Mouse (Mus musculus) limb, embryonic 10.5 days (tissue): Measurements from ENCODE around the gene Obscn. TPM values are rescaled to one million over a fixed set of nuclear protein-coding genes. Genes with fewer than 3 reads are reported as not detected.

Source experiments
- DNase-seq: peaks from one replicate; pipeline ENCODE4 v3.0.0-alpha.2; 2017; ENCODE audit warnings: low spot score
- H3K27ac ChIP-seq: fragments of 300-500 bp; sonication (generic); 2 replicates; pipeline ENCODE4 v1.5.1; 2016; ENCODE audit warnings: mild to moderate bottlenecking
- H3K27me3 ChIP-seq: fragments of 300-500 bp; sonication (generic); 2 replicates; pipeline ENCODE4 v1.6.1; 2016; ENCODE audit warnings: low read depth, mild to moderate bottlenecking; ENCODE audit not compliant: poor library complexity, severe bottlenecking
- H3K36me3 ChIP-seq: fragments of 300-500 bp; sonication (generic); 2 replicates; pipeline ENCODE4 v1.6.1; 2016; ENCODE audit warnings: mild to moderate bottlenecking, moderate library complexity
- H3K4me1 ChIP-seq: fragments of 300-500 bp; sonication (generic); 2 replicates; pipeline ENCODE4 v1.6.1; 2016
- H3K4me3 ChIP-seq: fragments of 300-500 bp; sonication (generic); 2 replicates; pipeline ENCODE4 v1.5.1; 2016; ENCODE audit warnings: mild to moderate bottlenecking, moderate library complexity
- H3K9me3 ChIP-seq: fragments of 300-500 bp; sonication (generic); replicated peaks from 2 replicates; pipeline ENCODE4 v1.6.1; 2016; ENCODE audit warnings: mild to moderate bottlenecking
- WGBS: fragments of 180-500 bp; shearing (Covaris S2); methylation state at CpG from one replicate; pipeline ENCODE4 v1.1.7; 2016; 5-methylcytosine and 5-hydroxymethylcytosine counted together
- polyA plus RNA-seq: library from polyadenylated mRNA; unstranded; fragments of >200 nt; fragmentation: Nextera tagmentation; extraction: Ambion mirVana; gene quantifications from 2 replicates; pipeline ENCODE4 v1.2.1, GENCODE M21; 2016

Obscn gene
- polyA plus RNA-seq, 1 experiment from 2014 or later = 0.13 TPM

DNA sequence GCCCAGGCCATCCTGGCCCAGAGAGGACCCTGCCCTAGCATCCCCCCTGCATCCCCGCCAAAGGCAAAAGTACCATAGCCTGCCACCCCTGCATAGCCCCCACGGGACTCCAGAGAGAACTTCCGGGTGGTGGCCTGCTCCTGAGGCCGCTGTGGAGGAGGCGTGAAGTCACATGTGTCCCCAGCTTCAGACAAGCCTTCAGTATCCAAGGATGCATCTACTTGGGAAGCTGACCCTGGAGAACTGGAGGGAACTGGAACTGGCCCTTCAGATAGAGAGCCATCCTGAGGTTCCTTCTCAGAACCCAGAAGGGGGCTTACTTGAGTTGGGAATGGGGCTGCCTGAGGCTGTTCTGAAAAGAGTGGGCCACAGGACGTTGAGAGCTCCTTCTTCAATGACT lies 136.4 kb downstream of the Obscn start:
- Histone ChIP-seq H3K36me3 (no peaks in the 10 kb centered on the region), H3K27ac (no peak overlapping the region), H3K4me3 (no peak overlapping the region), H3K27me3 (peaks cover 23% of the 10 kb centered on the region), H3K4me1 (peaks cover 6% of the 10 kb centered on the region), H3K9me3 (no peaks in the 10 kb centered on the region)
- 84% methylated on average over 6 of the region's 6 CpGs for WGBS
- no peak for DNase-seq

DNA sequence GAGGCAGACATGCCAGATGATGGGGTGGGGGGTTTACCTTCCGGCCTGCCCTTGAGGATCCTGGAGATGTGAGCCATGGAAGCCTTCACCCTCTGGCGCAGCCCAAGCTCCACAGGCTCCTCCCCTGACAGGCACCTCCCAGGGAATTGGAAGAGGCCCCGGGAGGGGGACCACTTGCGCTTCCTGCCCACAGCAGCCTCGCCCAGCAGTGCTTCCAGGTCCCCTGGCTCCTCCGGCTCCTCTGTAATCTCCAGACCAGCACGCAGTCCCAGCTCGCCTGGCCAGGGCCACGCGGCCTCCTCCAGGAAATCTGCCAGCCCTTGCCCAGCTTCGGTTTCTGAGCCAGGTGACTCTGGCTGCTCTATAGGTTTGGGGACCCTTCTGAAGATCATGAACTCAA lies 137.0 kb downstream of the Obscn start:
- Histone ChIP-seq H3K36me3 (no peaks in the 10 kb centered on the region), H3K9me3 (no peaks in the 10 kb centered on the region), H3K27ac (peak overlapping the region; percentile 30; the same call in 1 of the 2 replicates), H3K27me3 (peaks cover 30% of the 10 kb centered on the region), H3K4me1 (peaks cover 12% of the 10 kb centered on the region), H3K4me3 (no peak overlapping the region)
- DNase-seq = no peak
- 52% methylated on average over 11 of the region's 11 CpGs for WGBS

DNA sequence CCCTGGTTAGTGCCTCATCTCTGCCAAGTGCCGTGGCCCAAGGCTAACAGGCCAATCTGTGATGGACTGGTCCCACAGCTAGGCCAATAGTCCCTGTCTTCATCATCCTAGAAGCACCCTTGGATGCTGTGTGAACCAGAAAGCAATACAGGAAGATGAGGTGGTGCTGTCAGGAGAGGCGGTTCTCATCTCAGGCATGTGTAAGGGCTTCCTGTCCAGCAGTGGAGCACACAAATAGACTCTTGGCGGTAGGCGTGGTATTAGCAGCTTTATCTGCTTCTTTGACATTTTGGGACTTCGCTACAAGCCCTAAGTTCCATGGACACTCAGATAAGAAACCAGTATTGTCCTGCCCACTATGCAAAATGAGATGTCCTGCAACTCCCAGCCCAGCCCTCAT lies 138.7 kb downstream of the Obscn start:
- no peak overlapping the region for H3K27ac ChIP-seq
- WGBS = 85% methylated on average over 5 of the region's 5 CpGs
- H3K4me3 ChIP-seq = no peak overlapping the region
- no peaks in the 10 kb centered on the region for H3K9me3 ChIP-seq
- no peak for DNase-seq
- peaks cover 13% of the 10 kb centered on the region for H3K4me1 ChIP-seq
- peaks cover 43% of the 10 kb centered on the region for H3K27me3 ChIP-seq
- H3K36me3 ChIP-seq = no peaks in the 10 kb centered on the region

DNA sequence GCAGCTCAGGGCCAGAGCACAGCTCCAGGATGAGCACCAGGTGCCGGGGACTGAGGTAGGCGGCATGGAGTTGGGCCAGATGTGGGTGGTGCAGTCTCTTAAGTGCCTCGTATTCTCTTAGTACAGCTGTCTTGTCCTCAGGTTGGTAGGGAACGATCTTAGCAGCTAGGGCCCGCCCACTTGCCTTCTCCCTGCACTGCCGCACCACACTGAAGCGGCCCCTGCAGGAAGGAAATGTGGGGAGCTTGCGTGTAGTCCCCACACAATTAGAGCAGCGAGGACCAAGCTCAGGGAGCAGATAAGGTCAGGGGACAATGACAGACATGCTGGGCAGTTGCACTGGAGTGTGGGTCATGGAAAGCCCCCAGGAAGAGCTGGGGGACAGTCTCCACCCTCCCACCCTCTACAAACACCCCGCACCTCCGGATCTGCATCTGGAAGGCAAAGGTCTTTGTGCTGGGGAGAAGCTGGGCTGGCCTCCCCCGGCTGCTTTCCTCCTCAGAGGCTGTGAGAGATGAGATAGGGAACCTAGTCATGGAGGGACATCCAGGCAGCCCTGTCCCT lies 140.3 kb downstream of the Obscn start:
- Histone ChIP-seq H3K27ac (no peak overlapping the region), H3K4me1 (peaks cover 13% of the 10 kb centered on the region), H3K36me3 (peaks cover 2% of the 10 kb centered on the region), H3K4me3 (no peak overlapping the region), H3K27me3 (peaks cover 43% of the 10 kb centered on the region), H3K9me3 (no peaks in the 10 kb centered on the region)
- no peak for DNase-seq
- 60% methylated on average over 12 of the region's 12 CpGs for WGBS

DNA sequence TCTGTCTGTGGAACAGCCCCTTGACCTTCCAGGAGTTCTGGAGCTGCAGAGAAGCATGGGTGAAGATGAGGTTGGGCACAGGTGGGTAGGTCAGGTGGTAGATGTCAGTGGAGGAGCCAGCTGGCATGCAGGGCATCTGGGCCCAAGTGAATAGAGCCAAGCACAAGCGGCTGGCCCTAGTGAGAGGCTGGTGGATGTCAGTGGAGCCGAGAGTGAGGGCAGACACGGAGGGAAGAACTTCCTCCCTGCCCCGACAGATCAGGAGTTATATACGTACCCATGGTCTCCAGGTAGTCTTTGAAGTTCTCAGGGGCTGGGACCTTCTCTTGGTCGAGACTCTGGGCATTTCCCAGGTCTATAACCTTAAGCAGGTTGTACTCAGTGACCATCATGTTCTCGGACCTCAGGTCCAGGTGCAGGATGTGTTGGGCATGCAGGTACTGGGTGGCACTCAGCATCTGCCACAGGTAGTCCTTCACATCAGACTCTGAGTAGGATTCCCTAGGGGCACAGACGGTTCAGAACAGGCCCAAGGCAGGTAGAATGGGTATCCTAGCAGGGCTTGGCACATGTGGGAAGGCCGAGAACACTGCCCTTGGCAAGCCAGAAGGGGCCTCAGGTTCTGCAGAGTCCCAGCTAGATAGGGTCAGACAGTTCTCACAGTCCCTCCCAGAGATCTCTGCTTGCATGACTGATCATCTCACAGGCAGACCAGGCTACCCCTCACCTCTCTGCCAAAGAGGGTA lies 141.0 kb downstream of the Obscn start:
- no peak overlapping the region for H3K4me3 ChIP-seq
- no peaks in the 10 kb centered on the region for H3K9me3 ChIP-seq
- no peak overlapping the region for H3K27ac ChIP-seq
- H3K27me3 ChIP-seq = peaks cover 43% of the 10 kb centered on the region
- peaks cover 13% of the 10 kb centered on the region for H3K4me1 ChIP-seq
- WGBS = 75% methylated on average over 9 of the region's 9 CpGs
- H3K36me3 ChIP-seq = peaks cover 9% of the 10 kb centered on the region
- DNase-seq = no peak

DNA sequence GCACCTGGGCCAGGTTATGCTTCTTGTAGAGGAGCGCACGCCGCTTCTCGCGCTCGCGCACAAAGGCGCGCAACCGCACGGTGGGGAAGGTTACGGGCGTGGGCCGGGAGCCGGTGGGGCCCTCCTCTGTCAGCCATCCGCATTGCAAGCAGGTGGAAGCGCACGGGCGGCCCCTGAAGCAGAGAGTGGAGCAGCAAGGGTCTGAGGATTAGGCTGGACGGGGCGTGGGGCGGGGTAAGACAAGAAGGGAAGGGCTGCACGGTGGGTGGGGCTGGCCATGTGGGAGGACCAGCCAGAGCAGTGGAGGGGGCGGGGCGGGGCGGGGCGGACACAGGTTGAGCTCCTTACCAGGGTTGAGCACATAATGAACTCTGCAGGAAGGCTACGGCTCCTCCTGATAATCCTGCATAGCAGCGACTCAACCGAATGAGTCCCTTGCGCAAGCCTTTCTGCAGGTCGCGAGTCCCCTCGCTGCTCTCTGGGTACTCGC lies 141.8 kb downstream of the Obscn start:
- Histone ChIP-seq H3K36me3 (peaks cover 17% of the 10 kb centered on the region), H3K27me3 (peaks cover 43% of the 10 kb centered on the region), H3K4me3 (peak overlapping the region; percentile 47), H3K27ac (0 out of 2 replicates have a peak overlapping the region, but pooled peaks have one; percentile 15), H3K4me1 (peaks cover 13% of the 10 kb centered on the region), H3K9me3 (no peaks in the 10 kb centered on the region)
- 4% methylated on average over 35 of the region's 35 CpGs for WGBS
- DNase-seq = peak; percentile 77

DNA sequence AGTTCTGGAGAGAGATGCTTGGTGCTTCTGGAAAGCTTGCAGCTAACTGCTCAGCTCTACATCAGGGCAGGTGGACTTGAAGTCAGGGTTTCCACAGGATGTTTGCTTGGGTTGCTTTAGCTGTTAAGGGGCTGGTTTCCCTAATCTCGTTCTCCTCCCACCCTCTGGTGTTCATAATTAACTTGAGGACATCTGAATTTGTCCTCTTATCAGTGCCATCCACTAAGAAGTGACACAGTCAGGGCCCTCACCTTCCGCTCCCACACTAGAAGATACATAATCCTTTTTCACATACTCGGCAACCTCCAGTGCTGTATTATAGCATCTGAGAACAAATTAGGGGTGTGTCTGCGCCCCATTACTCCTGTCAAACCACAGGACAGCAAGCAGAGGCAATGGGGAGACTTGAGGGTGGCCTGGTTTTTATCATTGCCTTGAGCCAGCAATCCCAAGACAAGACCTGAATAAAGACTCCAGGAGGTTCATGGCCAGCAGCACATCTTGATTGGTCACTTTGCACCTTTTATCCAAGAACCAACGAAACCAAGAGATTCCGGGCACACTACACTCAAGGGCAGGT lies 143.0 kb downstream of the Obscn start:
- H3K9me3 ChIP-seq = no peaks in the 10 kb centered on the region
- no peak for DNase-seq
- H3K36me3 ChIP-seq = peaks cover 29% of the 10 kb centered on the region
- WGBS = 81% methylated on average over 6 of the region's 6 CpGs
- H3K27me3 ChIP-seq = peaks cover 43% of the 10 kb centered on the region
- peaks cover 8% of the 10 kb centered on the region for H3K4me1 ChIP-seq
- H3K4me3 ChIP-seq = no peak overlapping the region
- H3K27ac ChIP-seq = no peak overlapping the region

DNA sequence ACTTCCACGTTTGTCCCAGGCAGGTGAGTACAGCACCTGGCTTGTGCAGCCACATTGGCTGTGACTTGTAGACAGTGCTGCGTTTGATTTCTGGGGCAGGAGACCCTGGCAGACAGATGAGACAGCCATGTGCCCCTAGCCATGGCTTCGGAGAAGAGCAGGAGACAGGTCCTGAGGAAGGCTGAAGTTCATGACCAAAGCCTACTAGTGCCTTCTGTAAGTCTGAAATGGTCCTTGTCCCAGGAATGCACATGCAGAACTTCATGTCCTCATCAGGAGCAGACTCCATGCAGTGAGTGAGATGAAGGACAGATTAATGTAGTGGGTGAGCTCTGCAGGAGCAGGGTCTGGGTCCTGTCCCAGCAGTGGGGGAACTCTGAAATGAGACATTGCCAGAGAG lies 144.3 kb downstream of the Obscn start:
- 82% methylated on average over 3 of the region's 3 CpGs for WGBS
- Histone ChIP-seq H3K27ac (no peak overlapping the region), H3K27me3 (peaks cover 39% of the 10 kb centered on the region), H3K4me3 (no peak overlapping the region), H3K9me3 (no peaks in the 10 kb centered on the region), H3K4me1 (peaks cover 8% of the 10 kb centered on the region), H3K36me3 (peaks cover 42% of the 10 kb centered on the region)
- no peak for DNase-seq

DNA sequence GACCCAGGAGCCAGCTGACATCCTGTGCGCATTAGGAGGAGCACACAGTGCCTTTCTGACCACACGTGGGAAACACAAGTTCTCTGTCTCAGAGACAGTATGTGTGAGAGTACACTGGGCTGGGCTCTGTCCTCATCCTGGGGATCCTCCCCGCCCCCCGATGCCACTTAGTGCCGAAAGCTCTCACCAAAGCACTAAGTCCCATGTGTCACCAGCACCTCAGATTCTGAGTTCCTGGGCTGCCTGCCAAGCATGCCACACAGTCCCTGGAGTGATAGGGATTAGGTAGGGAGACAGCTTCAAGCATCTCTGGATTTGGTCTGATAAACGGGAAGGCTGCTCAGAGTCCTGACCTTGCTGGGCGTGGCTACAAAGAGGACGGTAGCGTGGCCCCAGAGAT lies 145.4 kb downstream of the Obscn start:
- DNase-seq = no peak
- Histone ChIP-seq H3K27me3 (peaks cover 30% of the 10 kb centered on the region), H3K4me3 (no peak overlapping the region), H3K36me3 (peaks cover 53% of the 10 kb centered on the region), H3K27ac (no peak overlapping the region), H3K9me3 (no peaks in the 10 kb centered on the region), H3K4me1 (peaks cover 8% of the 10 kb centered on the region)
- WGBS = 88% methylated on average over 9 of the region's 9 CpGs

DNA sequence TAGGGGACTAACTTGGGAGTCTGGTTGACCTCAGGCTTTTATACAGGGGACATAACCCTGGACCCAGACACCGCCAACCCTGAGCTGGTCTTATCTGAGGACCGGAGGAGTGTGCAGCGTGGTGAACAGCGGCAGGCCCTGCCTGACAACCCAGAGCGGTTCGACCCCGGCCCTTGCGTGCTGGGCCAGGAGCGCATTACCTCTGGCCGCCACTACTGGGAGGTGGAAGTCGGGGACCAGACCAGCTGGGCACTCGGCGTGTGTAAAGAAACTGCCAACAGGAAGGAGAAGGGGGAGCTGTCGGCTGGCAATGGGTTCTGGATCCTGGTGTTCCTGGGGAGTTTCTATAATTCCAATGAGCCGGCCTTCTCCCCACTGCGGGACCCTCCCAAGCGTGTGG lies 146.1 kb downstream of the Obscn start:
- Histone ChIP-seq H3K36me3 (peaks cover 60% of the 10 kb centered on the region), H3K4me1 (peaks cover 8% of the 10 kb centered on the region), H3K27ac (no peak overlapping the region), H3K9me3 (no peaks in the 10 kb centered on the region), H3K27me3 (peaks cover 23% of the 10 kb centered on the region), H3K4me3 (no peak overlapping the region)
- DNase-seq = no peak
- WGBS = 86% methylated on average over 17 of the region's 17 CpGs

DNA sequence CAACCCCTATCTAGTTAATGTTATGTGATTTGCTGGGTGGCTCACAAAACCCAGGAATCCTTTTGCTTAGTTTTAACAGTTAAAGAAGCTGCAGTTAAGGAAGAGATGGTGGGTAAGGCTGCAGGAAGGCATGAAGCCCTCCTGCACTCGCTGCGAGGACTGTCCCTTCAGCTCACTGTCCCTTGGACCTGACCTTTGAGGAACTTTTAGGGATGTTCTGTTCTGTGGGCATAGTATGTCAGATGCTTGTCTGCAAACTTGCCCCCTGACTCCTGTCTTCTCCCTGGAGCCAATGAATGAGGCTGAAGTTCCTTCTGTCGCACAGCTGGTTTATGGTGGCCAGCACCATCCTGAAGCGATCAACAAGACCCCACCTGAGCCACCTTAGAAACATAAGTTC lies 147.0 kb downstream of the Obscn start:
- Histone ChIP-seq H3K27ac (no peak overlapping the region), H3K36me3 (peaks cover 69% of the 10 kb centered on the region)

DNA sequence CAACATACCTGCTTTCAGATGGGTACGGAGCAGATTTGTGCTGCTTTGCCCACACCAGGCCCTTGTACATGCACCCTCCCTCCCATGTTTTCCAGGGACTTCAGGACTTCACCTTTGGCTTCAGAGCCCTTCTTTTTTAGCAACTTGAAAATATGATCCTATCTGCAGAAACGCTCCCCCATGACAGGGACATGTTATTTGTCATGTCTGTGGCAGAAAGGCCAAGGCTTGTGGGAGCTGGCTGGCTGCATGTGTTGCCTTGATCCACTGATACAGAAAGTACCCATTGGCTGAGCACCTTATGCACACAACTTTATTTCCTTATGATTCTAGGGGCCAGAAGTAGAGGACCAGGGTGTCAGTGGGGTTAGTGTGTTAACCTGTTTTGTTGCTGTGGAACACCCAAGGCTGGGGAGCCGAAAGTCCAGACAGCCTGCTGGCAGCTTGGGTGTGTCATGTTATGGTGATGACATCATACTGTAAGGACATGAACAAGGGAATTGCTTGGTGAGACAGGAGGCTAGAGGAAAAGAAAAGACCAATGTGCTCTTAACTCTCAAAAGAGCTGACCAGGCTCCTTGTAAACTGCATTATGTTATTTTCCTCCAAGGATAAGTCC lies 150.8 kb downstream of the Obscn start:
- WGBS = 92% methylated on average over 3 of the region's 3 CpGs

More for the DNA sequence above, 147.0 kb downstream of the Obscn start:
- peaks cover 14% of the 10 kb centered on the region for H3K27me3 ChIP-seq
- H3K9me3 ChIP-seq = no peaks in the 10 kb centered on the region
- no peak overlapping the region for H3K4me3 ChIP-seq
- WGBS = 96% methylated on average over 4 of the region's 4 CpGs
- H3K4me1 ChIP-seq = peaks cover 2% of the 10 kb centered on the region
- DNase-seq = no peak

DNA sequence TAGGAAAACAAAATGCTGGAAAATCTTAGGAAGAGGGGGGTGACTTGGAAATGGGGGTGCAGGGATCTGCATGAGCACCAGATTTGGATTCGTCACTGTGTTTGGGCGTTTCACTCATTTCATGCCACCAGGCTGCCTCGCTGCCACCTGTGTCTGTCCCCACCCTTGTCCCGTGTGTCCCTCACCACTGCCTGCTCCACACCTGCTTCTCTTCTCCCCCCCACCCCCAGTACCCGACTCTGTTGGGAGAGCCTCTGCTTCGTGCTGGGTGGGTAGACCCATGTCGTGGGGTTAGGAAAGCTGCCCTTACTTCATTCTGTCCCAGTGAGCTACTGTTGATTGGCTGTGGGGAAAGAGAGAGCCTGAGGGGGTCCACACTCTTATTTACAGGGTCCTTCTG lies 151.5 kb downstream of the Obscn start:
- no peak overlapping the region for H3K27ac ChIP-seq
- peaks cover 92% of the 10 kb centered on the region for H3K36me3 ChIP-seq
- no peaks in the 10 kb centered on the region for H3K27me3 ChIP-seq
- H3K4me1 ChIP-seq = peaks cover 11% of the 10 kb centered on the region
- no peaks in the 10 kb centered on the region for H3K9me3 ChIP-seq
- no peak for DNase-seq
- H3K4me3 ChIP-seq = no peak overlapping the region
- 92% methylated on average over 7 of the region's 7 CpGs for WGBS

More for the DNA sequence above, 150.8 kb downstream of the Obscn start:
- Histone ChIP-seq H3K27me3 (no peaks in the 10 kb centered on the region), H3K4me1 (peaks cover 4% of the 10 kb centered on the region), H3K4me3 (no peak overlapping the region), H3K36me3 (peaks cover 98% of the 10 kb centered on the region), H3K9me3 (no peaks in the 10 kb centered on the region), H3K27ac (no peak overlapping the region)
- DNase-seq = no peak
